Mouse (Mus musculus): Measurements from ENCODE around the gene Rpp30. TPM values are rescaled to one million over a fixed set of nuclear protein-coding genes. Genes with fewer than 3 reads are reported as not detected.

The Rpp30 gene
- polyA plus RNA-seq, 1 experiment from 2014 or later, result 44.2 TPM

DNA sequence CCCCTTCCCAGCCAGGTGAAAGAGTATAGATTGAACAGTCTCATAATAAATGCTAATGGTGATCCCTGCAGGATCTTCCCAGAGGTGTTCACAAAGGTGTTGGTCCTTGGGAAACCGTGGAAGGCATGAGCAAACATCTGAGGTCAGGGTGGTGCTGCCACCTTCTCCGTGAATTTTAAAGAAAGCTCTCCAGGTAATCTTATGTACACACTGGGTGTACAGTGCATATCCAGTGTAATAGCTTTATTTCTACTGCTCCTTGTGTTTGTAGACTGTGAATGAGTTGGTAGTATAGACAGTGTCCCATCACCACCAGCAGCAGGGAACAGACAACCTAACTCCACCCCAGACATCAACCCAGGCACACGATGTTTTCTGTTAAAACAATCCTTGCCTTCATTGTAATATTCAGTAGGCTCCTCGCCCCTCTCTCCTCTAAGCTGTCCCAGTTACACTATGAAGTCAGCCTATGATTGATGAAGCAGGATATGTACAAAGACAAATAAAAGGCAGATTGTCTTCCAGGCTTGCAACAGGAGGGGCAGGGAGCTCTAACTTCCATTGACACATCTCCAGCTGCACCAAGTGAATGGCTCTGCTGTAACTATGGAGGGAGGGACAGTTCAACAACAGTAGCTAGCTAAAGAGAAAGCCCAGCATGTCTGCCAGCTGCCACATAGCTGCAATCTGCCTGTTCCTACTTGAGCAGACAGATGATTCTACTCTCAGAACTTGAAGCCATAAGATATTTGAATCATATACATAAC is 66.9 kb downstream of the Rpp30 start:
- ATAC-seq (ENCODE audit: insufficient number of reproducible peaks, insufficient read depth, low FRiP score, low read depth), result no peak
- no peaks in the 10 kb centered on the region for H3K4me1 ChIP-seq (ENCODE audit: control insufficient read depth in 2 of 2, insufficient read depth in 2 of 2, low read length in 2 of 2)

More for the DNA sequence above, 66.9 kb downstream of the Rpp30 start:
- H3K4me2 ChIP-seq (ENCODE audit: low read length), result no peak overlapping the region
- no peaks in the 10 kb centered on the region for H3K36me3 ChIP-seq (ENCODE audit: control insufficient read depth, insufficient read depth, low read length)
- no peak overlapping the region for H3K27ac ChIP-seq (replicated peaks in 1 of 2; ENCODE audit: control insufficient read depth in 1 of 2, insufficient read depth in 1 of 2, low read depth in 2 of 2, low read length in 2 of 2)
- no peak overlapping the region for H3K4me3 ChIP-seq (ENCODE audit: control insufficient read depth in 1 of 2, insufficient read depth in 1 of 2, low read depth in 1 of 2, low read length in 2 of 2)
- H3K9me3 ChIP-seq (ENCODE audit: control insufficient read depth, low read length), result no peaks in the 10 kb centered on the region
- no peaks in the 10 kb centered on the region for H3K27me3 ChIP-seq (ENCODE audit: control insufficient read depth, insufficient read depth, low read length)
- H3K9ac ChIP-seq (ENCODE audit: low read length), result no peak overlapping the region
- 75% methylated on average over 4 of the region's 4 CpGs for WGBS

Other genes starting within 250 kb of the Rpp30 start
- gene Htr7, start 26.2 kb upstream of the Rpp30 start, polyA plus RNA-seq (2014; fragmentation: Nextera tagmentation; extraction: Ambion mirVana), result 0.07 TPM in 1 of 2 replicates, not detected in the other
- 420 and 520 TPM in 2 replicates for gene Ankrd1, start 36.4 kb downstream of the Rpp30 start, polyA plus RNA-seq (2014; fragmentation: Nextera tagmentation; extraction: Ambion mirVana)